1 mouse cellular context compared by ENCODE assay signal in genomic region chr14:59051478-59051879, GRCm38 (mm10).
TF ChIP-seq lines count a peak whose summit lies in the region.

No protein-coding gene starts in this region.

TF ChIP-seq in CH12.LX, 34 proteins besides CTCF, POLR2A, EP300 and RAD21 (continued from another document):
- TF ChIP-seq MAZ (IDR thresholded peaks at IDR 0.05; ENCODE audit: low read depth, low read length) (peak; percentile 80; the same call in 1 of the 2 replicates), POLR2AphosphoS2 (IDR thresholded peaks at IDR 0.05; ENCODE audit: low read depth, low read length) (no peak), CHD1 (IDR thresholded peaks at IDR 0.05; ENCODE audit: low read depth, low read length) (no peak; the same call in 1 of the 2 replicates), MAX (IDR thresholded peaks at IDR 0.05; ENCODE audit: low read length) (peak; percentile 56; the same call in 1 of the 2 replicates), E2F4 (IDR thresholded peaks at IDR 0.05; ENCODE audit: insufficient replicate concordance, low read depth, low read length) (no peak), TBP (conservative IDR thresholded peaks at IDR 0.05; ENCODE audit: low read depth, low read length) (peak; percentile 49; the same call in 1 of the 2 replicates), ELF1 (IDR thresholded peaks at IDR 0.05; ENCODE audit: low read depth, low read length) (peak; percentile 68), TCF12 (IDR thresholded peaks at IDR 0.05; ENCODE audit: low read depth, low read length) (peak; percentile 74), MAFK (IDR thresholded peaks at IDR 0.05; ENCODE audit: insufficient replicate concordance, low read length) (0 out of 2 replicates have a peak, but pooled peaks have one; percentile 3), HCFC1 (IDR thresholded peaks at IDR 0.05; ENCODE audit: low read depth, low read length) (no peak), MXI1 (IDR thresholded peaks at IDR 0.05; ENCODE audit: low read depth, low read length) (0 out of 2 replicates have a peak, but pooled peaks have one; percentile 8), ZMIZ1 (IDR thresholded peaks at IDR 0.05; ENCODE audit: low read depth, low read length) (no peak)
